Mouse (Mus musculus): ENCODE results near the gene H2-Aa.

DNA sequence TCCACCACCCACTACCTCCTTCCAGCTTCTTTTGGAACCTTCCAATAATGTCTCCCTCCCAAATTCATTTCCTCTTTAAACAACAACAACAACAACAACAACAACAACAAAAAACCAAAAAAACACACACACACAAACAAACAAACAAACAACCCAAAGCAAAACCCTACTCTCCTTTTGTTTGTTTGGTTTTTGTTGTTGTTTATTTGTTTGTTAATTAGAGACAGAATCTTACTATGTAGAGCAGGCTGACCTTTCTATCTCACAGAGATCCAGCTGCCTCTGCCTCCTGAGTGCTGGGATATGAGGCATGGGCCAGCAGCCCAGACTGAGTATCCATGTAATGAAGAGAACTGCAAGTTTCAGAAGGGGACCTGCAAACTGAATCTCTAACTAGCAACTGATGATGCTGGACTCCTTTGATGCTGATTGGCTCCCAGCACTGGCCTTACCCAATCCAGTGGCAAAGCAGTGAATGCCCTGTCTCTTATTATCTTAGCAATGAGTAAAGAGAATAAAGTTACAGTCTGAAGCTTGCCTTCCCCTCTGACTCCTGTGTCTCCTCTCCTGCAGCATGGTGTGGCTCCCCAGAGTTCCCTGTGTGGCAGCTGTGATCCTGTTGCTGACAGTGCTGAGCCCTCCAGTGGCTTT lies 17.9 kb upstream of the H2-Aa start, which contains the start of gene H2-Eb1:
- TF ChIP-seq CTCF (IDR thresholded peaks at IDR 0.05) (no peak), EP300 (IDR thresholded peaks at IDR 0.05) (no peak)

Data from lung, postnatal 0 days (tissue).